Mouse (Mus musculus) c-Kit-negative CD71-positive TER-119-positive erythroid progenitor cells, embryonic 14.5 days (primary cell): ENCODE data around the gene Slc41a2.

Source experiments
- DNase-seq: peaks from one replicate; pipeline ENCODE4 v3.0.0-alpha.2; 2013; ENCODE audit warnings: low read depth, low spot score

Gene Slc41a2

DNA sequence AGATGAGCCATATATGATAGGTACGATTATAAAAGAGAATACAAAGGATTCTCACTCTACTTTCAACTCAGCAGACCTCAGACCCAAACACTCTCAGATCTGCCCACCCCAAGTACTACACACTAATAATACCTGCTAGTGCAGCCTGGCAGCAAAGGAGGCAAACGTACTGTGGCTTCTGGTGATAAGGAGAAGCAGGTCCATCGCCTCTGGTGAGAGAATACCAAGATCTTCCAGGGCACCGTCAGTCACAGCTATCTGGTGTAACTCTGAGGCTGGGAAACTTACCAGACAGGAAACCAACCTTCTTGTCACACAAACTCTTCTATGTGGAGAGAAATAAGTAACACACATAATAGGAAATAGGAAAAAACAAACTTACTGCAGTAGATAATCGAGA is 24.6 kb downstream of the Slc41a2 start:
- DNase-seq = no peak

DNA sequence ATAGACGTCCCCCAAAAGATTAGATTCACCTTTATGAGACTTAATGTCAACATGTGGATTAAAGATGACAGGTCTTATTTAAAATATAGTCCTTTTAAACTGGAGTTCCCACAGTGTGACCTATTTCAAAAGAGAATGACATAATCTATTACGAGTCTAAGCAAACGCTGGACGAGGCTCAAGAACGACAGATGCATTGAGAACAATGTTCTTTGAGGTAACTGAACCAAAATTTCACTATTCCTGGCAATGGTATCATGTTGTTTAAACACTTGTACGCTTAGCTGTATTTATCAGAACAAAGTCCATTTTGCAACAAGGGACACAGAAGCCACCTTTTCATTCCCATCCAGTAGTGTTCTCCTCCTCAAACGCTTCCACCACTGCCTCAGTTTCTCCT is 27.3 kb downstream of the Slc41a2 start:
- DNase-seq = no peak

GRCm38 (mm10) chr10:83301687-83302086 is 36.0 kb downstream of the Slc41a2 start:
- no peak for DNase-seq

DNA sequence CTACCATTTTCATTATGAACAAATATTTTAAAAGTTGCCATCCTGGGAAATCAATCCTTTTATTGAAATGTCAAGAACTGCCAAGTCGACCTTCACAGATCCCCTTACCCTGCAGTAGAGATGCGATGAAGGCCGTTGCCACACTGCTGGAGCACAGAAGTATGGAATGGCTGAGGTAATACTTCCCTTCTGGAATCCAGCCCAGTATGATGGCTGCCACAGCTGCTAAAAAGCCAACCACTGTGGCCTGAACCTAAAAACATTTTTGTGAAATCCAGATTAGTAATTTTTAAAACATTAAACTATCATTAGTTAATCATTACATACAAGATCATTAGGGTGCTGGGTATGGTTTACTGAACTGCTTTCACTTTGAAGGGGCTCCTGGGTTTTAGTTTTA is 36.6 kb downstream of the Slc41a2 start:
- DNase-seq = no peak

DNA sequence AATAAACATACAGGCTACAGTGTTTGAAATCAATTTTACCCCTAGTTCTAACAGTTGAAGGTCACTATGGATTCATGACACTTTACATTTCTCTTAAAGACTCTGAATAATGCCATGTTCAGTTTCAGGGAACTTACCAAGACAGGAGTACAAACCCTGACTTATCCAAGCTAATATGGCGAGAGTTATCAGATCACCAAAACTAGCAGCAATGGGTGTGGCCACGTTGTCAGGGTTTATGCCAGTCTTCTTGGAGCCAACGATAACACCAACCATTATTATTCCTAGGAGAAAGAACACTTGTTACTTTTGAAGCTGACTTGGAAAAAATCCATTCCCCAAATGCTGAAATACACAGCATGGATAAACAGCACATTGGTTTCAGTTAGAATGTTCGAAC is 40.7 kb downstream of the Slc41a2 start:
- no peak for DNase-seq

- no peak for DNase-seq
Observed at GRCm38 (mm10) chr10:83294746-83295145, 42.9 kb downstream of the Slc41a2 start.

DNA sequence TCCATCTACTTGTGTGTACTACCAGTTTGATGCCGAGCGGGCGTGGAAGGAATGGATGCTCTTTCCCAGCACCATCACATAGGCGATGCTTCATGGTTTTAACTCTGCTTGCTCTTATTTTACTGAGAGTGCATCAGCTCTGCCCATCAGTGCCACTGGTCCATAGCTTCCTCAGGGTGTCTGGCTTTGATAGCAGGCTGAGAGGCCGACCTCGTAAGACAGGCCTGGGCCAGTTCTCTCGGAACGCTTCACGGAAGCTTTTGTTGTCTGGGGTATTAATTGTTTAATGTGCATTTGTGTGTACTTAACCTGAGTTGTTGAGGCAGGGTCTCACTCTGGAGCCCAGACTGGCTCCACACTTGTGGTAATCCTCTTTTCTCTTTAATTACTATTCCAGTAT is 44.3 kb downstream of the Slc41a2 start:
- DNase-seq = no peak

- no peak for DNase-seq
Observed at GRCm38 (mm10) chr10:83291731-83292130, 46.0 kb downstream of the Slc41a2 start.

DNA sequence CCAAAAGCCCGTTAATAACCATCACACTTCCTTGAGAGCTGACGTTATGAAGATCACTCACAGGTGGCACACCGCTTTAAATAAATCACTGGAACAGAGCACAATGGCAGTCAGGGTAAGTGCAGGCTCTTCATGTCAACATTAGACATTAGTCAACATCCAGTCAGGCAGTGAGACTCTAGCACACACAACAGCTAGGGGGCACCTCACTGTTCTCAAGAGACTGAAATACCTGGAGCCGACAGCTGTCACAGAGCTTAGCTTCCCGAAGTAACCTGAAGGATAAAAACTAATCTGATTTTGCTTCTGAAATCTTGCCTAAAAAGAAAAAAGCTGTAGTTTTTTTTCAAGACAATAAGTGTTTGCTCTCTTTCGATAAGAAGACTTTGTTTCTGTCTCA is 49.9 kb downstream of the Slc41a2 start:
- DNase-seq = no peak

DNA sequence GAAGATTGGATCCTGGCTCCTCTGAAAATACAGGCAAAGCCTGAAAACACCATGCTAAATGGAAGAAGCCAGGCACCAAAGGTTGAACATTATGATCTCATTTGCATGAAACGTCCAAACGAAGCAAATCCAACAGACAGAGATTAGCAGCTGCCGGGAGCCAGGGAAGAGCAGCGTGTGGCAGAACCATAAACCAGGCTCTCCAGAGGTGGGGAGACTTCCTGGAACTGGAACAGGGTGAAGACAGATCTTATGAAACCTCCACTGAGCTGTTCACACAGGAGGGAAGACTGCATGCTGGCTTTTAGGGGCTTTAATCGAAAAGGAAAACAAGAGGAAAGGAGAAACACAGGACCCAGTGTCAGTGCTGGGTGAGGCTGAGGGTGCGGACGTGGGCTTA is 51.3 kb downstream of the Slc41a2 start:
- no peak for DNase-seq

GRCm38 (mm10) chr10:83285724-83286256 is 51.9 kb downstream of the Slc41a2 start:
- DNase-seq = no peak

DNA sequence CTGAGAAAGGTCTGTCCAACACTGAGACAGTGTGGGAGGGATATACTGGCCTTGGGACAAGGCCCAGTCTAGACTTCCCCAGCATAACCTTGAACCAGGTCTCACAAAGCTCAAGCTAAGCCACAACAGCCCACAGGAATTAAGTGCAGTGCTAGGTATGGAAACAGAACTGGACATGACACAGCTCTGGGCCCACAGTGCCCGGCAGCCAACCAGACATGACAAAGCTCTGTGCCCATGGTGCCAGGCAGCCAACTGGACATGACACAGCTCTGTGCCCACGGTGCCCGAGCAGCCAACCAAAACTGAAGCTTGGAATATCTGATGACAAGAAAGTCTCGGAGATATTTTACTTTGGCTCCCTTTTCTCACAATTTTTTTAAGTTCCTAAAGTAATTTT is 52.8 kb downstream of the Slc41a2 start:
- DNase-seq = no peak

DNA sequence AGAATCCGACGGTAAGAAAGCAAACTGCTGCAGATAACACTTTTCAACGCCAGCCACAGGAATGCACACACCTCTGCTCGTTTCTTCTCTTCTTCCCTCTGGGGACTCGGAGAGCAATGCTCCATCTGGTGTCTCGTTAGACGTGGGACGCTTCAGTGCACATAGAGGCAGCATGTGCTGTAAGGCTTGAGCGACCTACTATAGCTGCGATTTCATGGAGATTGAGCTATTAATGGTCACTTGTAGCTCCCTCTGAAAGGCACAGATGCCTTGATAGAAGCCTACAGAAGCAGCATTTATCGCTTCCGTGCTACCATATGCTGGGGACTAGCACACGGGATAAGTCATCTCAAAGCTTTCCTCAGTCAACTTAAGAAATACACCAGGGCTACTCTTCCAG is 71.0 kb downstream of the Slc41a2 start:
- no peak for DNase-seq

DNA sequence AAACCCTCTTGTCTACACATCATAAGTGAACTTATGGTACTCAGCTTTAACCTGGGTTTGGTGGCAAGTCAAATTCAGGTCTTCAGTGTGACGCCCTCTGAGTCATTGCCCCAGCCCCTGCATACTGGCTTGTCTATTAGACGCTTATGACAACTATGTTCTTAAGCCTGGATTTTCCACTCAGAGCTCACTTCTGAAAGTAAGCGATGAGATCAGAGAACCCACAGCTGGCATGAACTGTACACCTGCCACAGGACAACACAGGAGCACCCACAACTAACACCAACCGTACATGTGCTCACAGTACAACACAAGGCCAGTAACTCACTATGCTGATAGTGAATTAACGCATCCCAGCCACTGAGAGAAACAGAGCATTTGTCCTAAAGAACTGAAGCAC is 71.4 kb downstream of the Slc41a2 start:
- no peak for DNase-seq

DNA sequence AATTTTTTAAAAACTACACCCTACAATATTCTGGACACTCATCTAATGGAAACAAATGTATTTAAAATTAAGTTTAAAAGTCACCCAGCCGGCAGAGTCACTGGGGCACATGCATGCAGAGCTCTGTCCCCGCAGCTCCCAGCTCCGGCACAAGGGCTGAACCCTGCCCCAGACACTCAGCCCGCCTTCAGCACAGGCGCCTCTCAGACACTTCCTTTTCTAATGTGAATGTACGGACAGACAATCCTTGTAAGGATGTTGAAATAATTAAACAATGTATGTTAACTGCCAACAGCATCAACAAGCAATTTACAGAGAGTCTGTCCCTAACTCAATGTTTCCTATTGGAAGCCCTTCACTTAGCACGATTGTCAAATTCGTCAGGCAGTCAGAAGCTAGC is 73.0 kb downstream of the Slc41a2 start:
- no peak for DNase-seq

GRCm38 (mm10) chr10:83264056-83264455 is 73.6 kb downstream of the Slc41a2 start:
- DNase-seq = no peak

- DNase-seq = no peak
Observed at GRCm38 (mm10) chr10:83261264-83261663, 76.4 kb downstream of the Slc41a2 start.

DNA sequence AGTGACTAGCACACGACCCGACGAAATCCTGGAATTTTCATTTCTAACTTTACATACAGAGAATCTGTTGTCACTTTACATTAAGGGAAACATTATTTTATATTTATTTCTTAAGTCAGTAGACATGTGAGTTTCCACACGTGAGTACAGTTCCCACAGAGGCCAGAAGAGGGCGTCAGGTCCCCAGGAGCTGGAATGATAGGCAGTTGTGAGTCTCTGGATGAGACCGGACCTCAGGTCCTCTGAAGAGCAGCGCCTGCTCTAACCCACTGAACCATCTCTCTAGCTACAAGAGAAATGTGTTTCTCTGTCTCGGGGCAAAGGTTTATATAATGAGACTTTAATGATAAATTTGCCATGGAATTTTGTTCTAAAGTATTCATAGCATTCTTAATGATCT is 86.3 kb downstream of the Slc41a2 start:
- no peak for DNase-seq

GRCm38 (mm10) chr10:83248036-83248435 is 89.6 kb downstream of the Slc41a2 start:
- no peak for DNase-seq

DNA sequence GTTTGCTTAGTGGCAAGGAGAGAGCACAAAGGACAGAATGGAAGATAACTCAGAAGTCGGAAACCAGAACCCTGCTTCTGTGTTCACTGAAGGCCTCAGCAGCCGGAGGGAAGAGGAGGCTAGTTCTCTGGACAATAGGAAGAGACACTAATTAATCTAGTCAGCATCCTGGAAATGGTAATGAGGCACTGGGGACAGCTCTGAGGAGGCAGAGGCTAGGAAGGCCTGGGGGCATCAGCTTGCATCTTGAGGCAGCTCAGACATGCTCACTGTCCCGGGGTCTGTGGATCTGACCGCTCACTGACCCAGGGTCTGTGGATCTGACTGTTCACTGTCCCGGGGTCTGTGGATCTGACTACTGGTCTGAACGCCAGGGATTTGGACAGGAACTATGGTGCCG is 92.0 kb downstream of the Slc41a2 start:
- no peak for DNase-seq

- no peak for DNase-seq
Observed at GRCm38 (mm10) chr10:83244131-83244530, 93.6 kb downstream of the Slc41a2 start.

GRCm38 (mm10) chr10:83242106-83242686 is 95.5 kb downstream of the Slc41a2 start:
- no peak for DNase-seq

- DNase-seq = no peak
Observed at GRCm38 (mm10) chr10:83234391-83234790, 103.3 kb downstream of the Slc41a2 start.

- DNase-seq = no peak
Observed at GRCm38 (mm10) chr10:83233967-83234366, 103.7 kb downstream of the Slc41a2 start.
